Mouse (Mus musculus) liver, adult 2 months (tissue): Measurements from ENCODE around the gene Tmprss6. TPM values are rescaled to one million over a fixed set of nuclear protein-coding genes. Genes with fewer than 3 reads are reported as not detected.

Source experiments
- DNase-seq: peaks from one replicate; pipeline ENCODE4 v3.0.0-alpha.2; 2011; ENCODE audit warnings: low read depth, low spot score; ENCODE audit errors: extremely low read depth
- H3K27ac ChIP-seq: fragments of 200-500 bp; replicated peaks from 2 replicates; pipeline ENCODE4 v1.5.1; 2012; ENCODE audit warnings: low read depth, mild to moderate bottlenecking, control low read depth, inconsistent platforms, low read length; ENCODE audit not compliant: insufficient read depth
- H3K27me3 ChIP-seq: fragments of 200-500 bp; 2 replicates; pipeline ENCODE4 v1.6.1; 2012; ENCODE audit warnings: mild to moderate bottlenecking, moderate library complexity, low read length, inconsistent platforms; ENCODE audit not compliant: control insufficient read depth, insufficient read depth
- H3K36me3 ChIP-seq: fragments of 200-500 bp; 2 replicates; pipeline ENCODE4 v1.6.1; 2012; ENCODE audit warnings: low read length, inconsistent platforms; ENCODE audit not compliant: control insufficient read depth, insufficient read depth
- H3K4me1 ChIP-seq: fragments of 200-500 bp; 2 replicates; pipeline ENCODE4 v1.6.1; 2011; ENCODE audit warnings: low read length; ENCODE audit not compliant: control insufficient read depth, insufficient read depth
- H3K4me3 ChIP-seq: fragments of 200-500 bp; 2 replicates; pipeline ENCODE4 v1.5.1; 2011; ENCODE audit warnings: low read depth, mild to moderate bottlenecking, control low read depth, low read length, moderate library complexity; ENCODE audit not compliant: insufficient read depth
- H3K79me2 ChIP-seq: fragments of 200-500 bp; 2 replicates; pipeline ENCODE4 v1.6.1; 2012; ENCODE audit warnings: inconsistent platforms, mild to moderate bottlenecking, low read length, moderate library complexity; ENCODE audit not compliant: control insufficient read depth, insufficient read depth
- H3K9ac ChIP-seq: fragments of 200-500 bp; 2 replicates; pipeline ENCODE4 v1.6.1; 2012; ENCODE audit warnings: low read depth, mild to moderate bottlenecking, control low read depth, inconsistent platforms, low read length
- CTCF ChIP-seq: fragments of 200-500 bp; IDR thresholded peaks from 2 replicates; pipeline ENCODE4 v1.5.1; 2011; ENCODE audit warnings: low read depth, low read length, control low read depth
- POLR2A ChIP-seq: fragments of 200-500 bp; IDR thresholded peaks from 2 replicates; pipeline ENCODE4 v1.6.1; 2011; ENCODE audit warnings: low read length, control low read depth; ENCODE audit not compliant: insufficient read depth; ENCODE audit errors: extremely low read depth
- WGBS: fragments of 180-500 bp; shearing (Covaris S2); methylation state at CpG from one replicate; pipeline ENCODE4 v1.1.7; 2018; 5-methylcytosine and 5-hydroxymethylcytosine counted together
- polyA plus RNA-seq: library from polyadenylated mRNA; depleted of rRNA; stranded (reverse); fragments of >200 nt; gene quantifications from 2 replicates; pipeline ENCODE4 v1.2.3, GENCODE M21; 2012
- total RNA-seq: library from RNA; depleted of rRNA; stranded (reverse); fragments of >200 nt; gene quantifications from 2 replicates; pipeline ENCODE4 v1.2.3, GENCODE M21; 2014

The Tmprss6 gene
- total and polyA plus RNA-seq, 2 experiments: 188 to 514 TPM

GRCm38 (mm10) chr15:78435681-78436080, 32.8 kb downstream of the Tmprss6 start:
- no peak for TF ChIP-seq CTCF
- TF ChIP-seq POLR2A: no peak
- Histone ChIP-seq H3K36me3 (no peaks in the 10 kb centered on the region), H3K9ac (no peak overlapping the region), H3K27ac (no peak overlapping the region), H3K27me3 (no peaks in the 10 kb centered on the region), H3K4me1 (peaks cover 22% of the 10 kb centered on the region), H3K4me3 (no peak overlapping the region), H3K79me2 (no peaks in the 10 kb centered on the region)
- WGBS: 89% methylated on average over 11 of the region's 11 CpGs
- DNase-seq: no peak

- H3K36me3 ChIP-seq: no peaks in the 10 kb centered on the region
- peaks cover 22% of the 10 kb centered on the region for H3K4me1 ChIP-seq
- no peak for DNase-seq
- H3K27ac ChIP-seq: no peak overlapping the region
- no peaks in the 10 kb centered on the region for H3K27me3 ChIP-seq
- H3K9ac ChIP-seq: no peak overlapping the region
- H3K79me2 ChIP-seq: no peaks in the 10 kb centered on the region
- H3K4me3 ChIP-seq: no peak overlapping the region
- TF ChIP-seq POLR2A: no peak
- peak; percentile 64 for TF ChIP-seq CTCF
- WGBS: 46% methylated on average over 6 of the region's 6 CpGs
Observed at GRCm38 (mm10) chr15:78434896-78435520, 33.4 kb downstream of the Tmprss6 start.

- WGBS: 28% methylated on average over 7 of the region's 7 CpGs
- peak overlapping the region; percentile 48 for H3K9ac ChIP-seq
- H3K27me3 ChIP-seq: no peaks in the 10 kb centered on the region
- H3K36me3 ChIP-seq: no peaks in the 10 kb centered on the region
- H3K79me2 ChIP-seq: no peaks in the 10 kb centered on the region
- H3K27ac ChIP-seq: peak overlapping the region; percentile 91
- TF ChIP-seq CTCF (0 out of 2 replicates have a peak, but pooled peaks have one; percentile 3), POLR2A (0 out of 2 replicates have a peak, but pooled peaks have one; percentile 42)
- peak; percentile 95 for DNase-seq
- H3K4me1 ChIP-seq: peaks cover 14% of the 10 kb centered on the region
- H3K4me3 ChIP-seq: no peak overlapping the region
Observed at GRCm38 (mm10) chr15:78431541-78432121, 36.8 kb downstream of the Tmprss6 start.

- no peak for DNase-seq
- H3K4me1 ChIP-seq: peaks cover 14% of the 10 kb centered on the region
- H3K79me2 ChIP-seq: no peaks in the 10 kb centered on the region
- WGBS: 94% methylated on average over 10 of the region's 10 CpGs
- H3K4me3 ChIP-seq: no peak overlapping the region
- no peaks in the 10 kb centered on the region for H3K27me3 ChIP-seq
- no peak overlapping the region for H3K9ac ChIP-seq
- H3K36me3 ChIP-seq: no peaks in the 10 kb centered on the region
- TF ChIP-seq CTCF (no peak), POLR2A (no peak)
- H3K27ac ChIP-seq: peak overlapping the region; percentile 88; the same call in 1 of the 2 replicates
Observed at GRCm38 (mm10) chr15:78430874-78431273, 37.6 kb downstream of the Tmprss6 start.

DNA sequence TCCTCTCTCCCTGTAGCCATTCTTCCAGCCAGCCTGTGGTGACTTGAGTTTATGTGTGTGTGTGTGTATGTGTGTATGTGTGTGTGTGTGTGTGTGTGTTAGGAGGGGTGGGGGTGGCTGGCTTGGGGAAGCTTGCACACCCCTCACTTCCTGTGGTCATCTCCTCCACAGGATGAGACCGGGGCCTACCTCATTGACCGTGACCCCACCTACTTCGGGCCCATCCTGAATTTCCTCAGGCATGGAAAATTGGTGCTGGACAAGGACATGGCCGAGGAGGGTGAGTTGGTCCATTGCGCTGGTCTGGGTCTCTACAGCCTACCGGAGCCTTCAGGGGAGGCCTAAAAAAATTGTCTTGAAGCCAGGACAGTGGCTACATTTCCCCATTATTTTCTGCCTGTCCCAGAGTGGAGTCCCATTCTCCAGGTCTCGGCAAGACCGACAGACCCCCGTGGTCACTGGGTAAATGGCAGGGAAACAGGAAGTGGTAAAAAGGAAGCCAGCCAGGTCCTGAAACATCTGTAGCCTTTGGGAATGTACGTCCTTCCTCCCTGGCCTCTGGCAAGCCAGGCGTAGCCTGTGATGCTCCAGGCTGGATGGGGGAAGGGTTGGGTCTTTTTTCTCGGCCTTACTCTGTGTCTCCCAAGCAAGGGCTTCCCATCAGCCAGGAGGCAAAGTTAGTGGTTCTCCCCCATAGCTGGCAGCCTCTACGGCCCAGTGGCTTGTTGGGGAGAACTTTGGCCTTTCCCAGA, 38.4 kb downstream of the Tmprss6 start:
- Histone ChIP-seq H3K79me2 (no peaks in the 10 kb centered on the region), H3K27ac (no peak overlapping the region), H3K4me1 (peaks cover 14% of the 10 kb centered on the region), H3K4me3 (no peak overlapping the region), H3K36me3 (no peaks in the 10 kb centered on the region), H3K27me3 (no peaks in the 10 kb centered on the region), H3K9ac (no peak overlapping the region)
- TF ChIP-seq POLR2A (no peak), CTCF (no peak)
- WGBS: 79% methylated on average over 13 of the region's 13 CpGs
- no peak for DNase-seq

GRCm38 (mm10) chr15:78429139-78429459, 39.3 kb downstream of the Tmprss6 start:
- no peak for DNase-seq
- peak overlapping the region; percentile 50 for H3K9ac ChIP-seq
- peak overlapping the region; percentile 62 for H3K4me3 ChIP-seq
- H3K79me2 ChIP-seq: no peaks in the 10 kb centered on the region
- H3K4me1 ChIP-seq: peaks cover 16% of the 10 kb centered on the region
- H3K27ac ChIP-seq: peak overlapping the region; percentile 25; the same call in 1 of the 2 replicates
- TF ChIP-seq POLR2A: no peak
- TF ChIP-seq CTCF: no peak
- no peaks in the 10 kb centered on the region for H3K27me3 ChIP-seq
- no peaks in the 10 kb centered on the region for H3K36me3 ChIP-seq
- WGBS: 48% methylated on average over 3 of the region's 3 CpGs
